Comparison of ENCODE assay signal across 19 mouse cellular contexts in genomic region chr8:86759090-86759491, GRCm38 (mm10). TPM values are rescaled to one million over a fixed set of nuclear protein-coding genes. Genes with fewer than 3 reads are reported as not detected.
DNase-seq lines count a peak whose midpoint lies in the region; ATAC-seq and TF ChIP-seq lines count a peak whose summit lies in the region.
"Had no signal": no experiment of that assay in that cellular context is flagged by ENCODE, and none has a peak within 500 bp of the region (broad histone marks: within the 10 kb centered on the region; RNA-seq: fewer than 3 reads in every experiment).

No protein-coding gene starts in this region.

- H3K4me3 ChIP-seq in lung, embryonic 14.5 days (ENCODE audit: low read depth, low read length): no peak overlapping the region
- H3K4me3 ChIP-seq in liver, embryonic 13.5 days (replicated peaks): no peak overlapping the region
- H3K4me3 ChIP-seq in small intestine, adult 2 months (ENCODE audit: low read depth, low read length): no peak overlapping the region
- H3K4me3 ChIP-seq: heart, adult 2 months; hindbrain, embryonic 15.5 days; limb, embryonic 13.5 days; midbrain, embryonic 12.5 days; myocyte had no signal

- ATAC-seq in lung, embryonic 14.5 days (ENCODE audit: insufficient read depth): peak; percentile 77; the same call in 1 of the 2 replicates
- ATAC-seq in erythroid progenitor cell, adult 5-6 weeks (replicated peaks; ENCODE audit: low FRiP score, poor library complexity, severe bottlenecking): peak; percentile 75
- ATAC-seq in liver, embryonic 13.5 days (ENCODE audit: low read depth): peak; percentile 93
- ATAC-seq in activated CD4-positive, CD25-positive, alpha-beta regulatory T cell, adult 4 months: no peak
- ATAC-seq: forebrain, embryonic 16.5 days had no signal

- no peak for TF ChIP-seq POLR2A in small intestine, adult 2 months (IDR thresholded peaks at IDR 0.05; ENCODE audit: low read depth, low read length)

- no peak overlapping the region for H3K9ac ChIP-seq in lung, embryonic 14.5 days
- H3K9ac ChIP-seq in liver, embryonic 13.5 days: peak overlapping the region; percentile 18; the same call in 1 of the 2 replicates
- H3K9ac ChIP-seq: hindbrain, embryonic 15.5 days; limb, embryonic 13.5 days; midbrain, embryonic 12.5 days had no signal

- WGBS in lung, embryonic 14.5 days: 12% methylated on average over 4 of the region's 4 CpGs
- 8% methylated on average over 4 of the region's 4 CpGs for WGBS in liver, embryonic 13.5 days (ENCODE audit: insufficient replicate concordance)
- WGBS in small intestine, adult 2 months: 15% methylated on average over 4 of the region's 4 CpGs

- TF ChIP-seq CTCF in lung, embryonic 14.5 days (IDR thresholded peaks at IDR 0.05; ENCODE audit: low read depth): no peak
- TF ChIP-seq CTCF in small intestine, adult 2 months (IDR thresholded peaks at IDR 0.05; ENCODE audit: extremely low read depth, insufficient read length, insufficient replicate concordance, low read depth, low read length): no peak

- DNase-seq in lung, embryonic 14.5 days: peak; percentile 73
- DNase-seq in lung, postnatal 10 days: no peak
- DNase-seq in liver, embryonic 13.5 days: no peak
- no peak for DNase-seq in thymus, postnatal 14 days
- DNase-seq in urinary bladder, postnatal 10 days (ENCODE audit: low spot score): no peak
- DNase-seq: adrenal gland, adult 2 months; B cell, adult 2 months; cerebellum, adult 18-20 months; heart, adult 2 months; heart, postnatal 10 days; thymus, adult 18-20 months had no signal

- no peaks in the 10 kb centered on the region for H3K27me3 ChIP-seq in lung, embryonic 14.5 days (ENCODE audit: insufficient read depth, low read length)
- H3K27me3 ChIP-seq in liver, embryonic 13.5 days: peaks cover 33% of the 10 kb centered on the region
- no peaks in the 10 kb centered on the region for H3K27me3 ChIP-seq in small intestine, adult 2 months (ENCODE audit: control insufficient read depth, insufficient read depth, low read length)
- H3K27me3 ChIP-seq: hindbrain, embryonic 15.5 days; midbrain, embryonic 12.5 days had no signal

- H3K4me1 ChIP-seq in lung, embryonic 14.5 days (ENCODE audit: insufficient read depth): no peaks in the 10 kb centered on the region
- H3K4me1 ChIP-seq in liver, embryonic 13.5 days (replicated peaks): peaks cover 31% of the 10 kb centered on the region
- H3K4me1 ChIP-seq in small intestine, adult 2 months (ENCODE audit: control insufficient read depth, insufficient read depth, insufficient read length, low read length): peaks cover 10% of the 10 kb centered on the region; the same call in 1 of the 2 replicates

- H3K4me2 ChIP-seq in lung, embryonic 14.5 days: no peak overlapping the region
- 0 out of 2 replicates have a peak overlapping the region, but pooled peaks have one; percentile 4 for H3K4me2 ChIP-seq in liver, embryonic 13.5 days
- H3K4me2 ChIP-seq: hindbrain, embryonic 15.5 days; limb, embryonic 13.5 days; midbrain, embryonic 12.5 days had no signal

- no peaks in the 10 kb centered on the region for H3K36me3 ChIP-seq in lung, embryonic 14.5 days (ENCODE audit: insufficient read depth)
- H3K36me3 ChIP-seq in liver, embryonic 13.5 days: no peaks in the 10 kb centered on the region
- H3K36me3 ChIP-seq in small intestine, adult 2 months (ENCODE audit: control insufficient read depth, insufficient read depth, low read length): no peaks in the 10 kb centered on the region
- H3K36me3 ChIP-seq: hindbrain, embryonic 15.5 days; limb, embryonic 13.5 days; midbrain, embryonic 12.5 days had no signal

- H3K27ac ChIP-seq in lung, embryonic 14.5 days (ENCODE audit: low read depth): peak overlapping the region; percentile 63
- H3K27ac ChIP-seq in liver, embryonic 13.5 days: peak overlapping the region; percentile 77
- H3K27ac ChIP-seq in small intestine, adult 2 months (ENCODE audit: insufficient read depth, low read depth, low read length): peak overlapping the region; percentile 63
- H3K27ac ChIP-seq: heart, adult 2 months; hindbrain, embryonic 15.5 days; limb, embryonic 13.5 days; midbrain, embryonic 12.5 days had no signal

- H3K9me3 ChIP-seq in lung, embryonic 14.5 days (ENCODE audit: low read depth, low read length): no peaks in the 10 kb centered on the region
- no peaks in the 10 kb centered on the region for H3K9me3 ChIP-seq in liver, embryonic 13.5 days (replicated peaks)
- H3K9me3 ChIP-seq: hindbrain, embryonic 15.5 days; limb, embryonic 13.5 days; midbrain, embryonic 12.5 days had no signal

RNA-seq across cellular contexts. Expression of gene Siah1a, which starts 13.4 kb away (rescaled TPM):
- polyA plus RNA-seq in lung, embryonic 14.5 days (2014; fragmentation: Nextera tagmentation; extraction: Ambion mirVana): 50.8 and 51.6 TPM in 2 replicates
- total RNA-seq in erythroid progenitor cell, adult 5-6 weeks (2015; ENCODE audit: low replicate concordance): 22.2 and 45.0 TPM in 2 replicates
- total RNA-seq in erythroid progenitor cell, adult 5-6 weeks (2017; ENCODE audit: low replicate concordance): 37.6 and 46.2 TPM in 2 replicates
- 16.1 and 17.0 TPM in 2 replicates for polyA plus RNA-seq in liver, embryonic 13.5 days (2015; fragmentation: Nextera tagmentation; extraction: Ambion mirVana)
- polyA plus RNA-seq in small intestine, adult 2 months (2012; rRNA removed): 6.8 and 14.7 TPM in 2 replicates
- polyA plus RNA-seq in activated CD4-positive, CD25-positive, alpha-beta regulatory T cell, adult 4 months (2017; shearing (Covaris generic)): 1 to 10 TPM; 5.6 to 8.2 TPM

RNA-seq across cellular contexts. Expression of gene Gm10638, which starts 13.6 kb away (rescaled TPM):
- 4.1 and 6.2 TPM in 2 replicates for polyA plus RNA-seq in lung, embryonic 14.5 days (2014; fragmentation: Nextera tagmentation; extraction: Ambion mirVana)
- not detected in 2 replicates for total RNA-seq in erythroid progenitor cell, adult 5-6 weeks (2015; ENCODE audit: low replicate concordance)
- total RNA-seq in erythroid progenitor cell, adult 5-6 weeks (2017; ENCODE audit: low replicate concordance): 2.6 TPM in 1 of 2 replicates, not detected in the other
- 1.1 and 1.3 TPM in 2 replicates for polyA plus RNA-seq in liver, embryonic 13.5 days (2015; fragmentation: Nextera tagmentation; extraction: Ambion mirVana)
- polyA plus RNA-seq in small intestine, adult 2 months (2012; rRNA removed): 2.2 and 6.3 TPM in 2 replicates
- not detected for polyA plus RNA-seq in activated CD4-positive, CD25-positive, alpha-beta regulatory T cell, adult 4 months (2017; shearing (Covaris generic))
